Mouse (Mus musculus) limb, embryonic 12.5 days (tissue): ENCODE data around the gene Lgr4. TPM values are rescaled to one million over a fixed set of nuclear protein-coding genes. Genes with fewer than 3 reads are reported as not detected.

Experiments used
- ATAC-seq: fragments of 200-750 bp; cut with Nextera tagmentation; 2 replicates; pipeline ENCODE4 v1.8.0; 2017; ENCODE audit warnings: low read depth, moderate TSS enrichment; ENCODE audit not compliant: insufficient number of reproducible peaks, insufficient read depth, low FRiP score, low TSS enrichment
- H3K27ac ChIP-seq: fragments of 300-500 bp; sonication (generic); 2 replicates; pipeline ENCODE4 v1.5.1; 2016; ENCODE audit warnings: mild to moderate bottlenecking, moderate library complexity
- H3K27me3 ChIP-seq: fragments of 300-500 bp; sonication (generic); 2 replicates; pipeline ENCODE4 v1.6.1; 2016; ENCODE audit warnings: mild to moderate bottlenecking, moderate library complexity
- H3K36me3 ChIP-seq: fragments of 300-500 bp; sonication (generic); 2 replicates; pipeline ENCODE4 v1.6.1; 2016; ENCODE audit warnings: mild to moderate bottlenecking, moderate library complexity
- H3K4me1 ChIP-seq: fragments of 300-500 bp; sonication (generic); replicated peaks from 2 replicates; pipeline ENCODE4 v1.6.1; 2016
- H3K4me2 ChIP-seq: fragments of 300-500 bp; sonication (generic); 2 replicates; pipeline ENCODE4 v1.6.1; 2016; ENCODE audit warnings: mild to moderate bottlenecking, moderate library complexity
- H3K4me3 ChIP-seq: fragments of 300-500 bp; sonication (generic); replicated peaks from 2 replicates; pipeline ENCODE4 v1.5.1; 2016; ENCODE audit warnings: mild to moderate bottlenecking
- H3K9ac ChIP-seq: fragments of 300-500 bp; sonication (generic); replicated peaks from 2 replicates; pipeline ENCODE4 v1.6.1; 2016; ENCODE audit warnings: mild to moderate bottlenecking, moderate library complexity
- H3K9me3 ChIP-seq: fragments of 300-500 bp; sonication (generic); 2 replicates; pipeline ENCODE4 v1.6.1; 2016; ENCODE audit warnings: mild to moderate bottlenecking, moderate library complexity
- WGBS: fragments of 180-500 bp; shearing (Covaris S2); methylation state at CpG from one replicate; pipeline ENCODE4 v1.1.7; 2016; 5-methylcytosine and 5-hydroxymethylcytosine counted together
- polyA plus RNA-seq: library from polyadenylated mRNA; unstranded; fragments of >200 nt; fragmentation: Nextera tagmentation; extraction: Ambion mirVana; gene quantifications from 2 replicates; pipeline ENCODE4 v1.2.1, GENCODE M21; 2016

Lgr4 gene
- polyA plus RNA-seq, 1 experiment from 2014 or later: 22.1 TPM

DNA sequence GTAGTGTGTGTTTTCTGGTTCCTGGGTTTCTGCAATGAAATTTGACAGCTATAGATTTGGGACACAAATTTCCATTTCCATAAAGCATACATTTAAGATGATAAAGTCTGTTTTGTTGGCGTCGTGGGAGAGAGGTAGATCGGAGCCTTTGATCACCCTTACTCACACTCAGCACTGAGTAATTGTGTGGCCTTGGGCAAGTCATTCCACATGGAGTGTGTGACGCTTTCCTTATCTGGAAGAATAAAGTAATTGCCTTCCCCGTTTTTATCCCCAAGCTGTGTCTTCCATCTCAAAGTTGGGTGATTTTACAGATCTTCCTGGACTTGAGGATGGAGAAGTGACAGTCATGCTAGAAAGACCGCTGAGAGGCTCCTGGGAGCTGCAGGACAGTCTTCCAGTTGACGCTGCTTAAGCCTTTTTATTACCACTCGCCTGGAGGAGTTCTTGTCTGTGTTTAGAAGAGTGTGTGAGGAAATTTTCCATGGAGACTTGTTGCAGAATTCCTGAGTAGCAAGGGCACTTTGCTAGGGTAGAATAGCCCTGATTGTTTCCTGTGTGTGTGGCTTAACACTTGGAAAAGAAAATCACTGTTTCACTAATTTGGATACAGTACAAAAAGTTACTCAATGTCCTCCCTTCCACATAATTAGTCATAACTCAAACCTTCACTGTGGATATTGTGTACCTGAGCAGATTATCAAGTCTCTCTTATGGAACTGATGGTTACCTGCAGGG, 4.0 kb downstream of the Lgr4 start:
- H3K9ac ChIP-seq: no peak overlapping the region
- no peak overlapping the region for H3K27ac ChIP-seq
- peaks cover 10% of the 10 kb centered on the region; the same call in 1 of the 2 replicates for H3K36me3 ChIP-seq
- peak overlapping the region; percentile 82 for H3K4me2 ChIP-seq
- H3K27me3 ChIP-seq: no peaks in the 10 kb centered on the region
- ATAC-seq: no peak
- WGBS: 51% methylated on average over 8 of the region's 8 CpGs
- H3K4me1 ChIP-seq: peaks cover 39% of the 10 kb centered on the region
- H3K9me3 ChIP-seq: no peaks in the 10 kb centered on the region
- peak overlapping the region; percentile 5; the same call in 1 of the 2 replicates for H3K4me3 ChIP-seq

DNA sequence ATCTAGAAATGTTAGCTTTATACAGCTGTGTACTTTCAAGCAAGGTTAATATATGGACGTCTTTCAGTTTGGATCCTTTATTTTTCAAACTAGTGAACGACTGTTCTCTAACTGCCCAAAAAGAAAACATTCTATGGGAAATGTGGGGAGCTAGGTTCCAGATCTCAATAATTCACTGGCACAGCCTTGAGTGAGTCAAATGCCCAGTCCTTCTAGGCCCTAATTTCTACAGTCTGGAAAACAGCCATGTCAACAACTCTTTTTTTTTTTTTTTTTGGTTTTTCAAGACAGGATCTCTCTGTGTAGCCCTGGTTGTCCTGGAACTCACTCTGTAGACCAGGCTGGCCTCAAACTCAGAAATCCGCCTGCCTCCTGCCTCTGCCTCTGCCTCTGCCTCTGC, 4.9 kb downstream of the Lgr4 start:
- Histone ChIP-seq H3K27ac (no peak overlapping the region), H3K27me3 (no peaks in the 10 kb centered on the region), H3K4me3 (no peak overlapping the region), H3K9me3 (no peaks in the 10 kb centered on the region), H3K9ac (no peak overlapping the region), H3K4me2 (0 out of 2 replicates have a peak overlapping the region, but pooled peaks have one; percentile 82), H3K4me1 (peaks cover 33% of the 10 kb centered on the region), H3K36me3 (peaks cover 14% of the 10 kb centered on the region; the same call in 1 of the 2 replicates)
- 89% methylated on average over 3 of the region's 3 CpGs for WGBS
- ATAC-seq: no peak

DNA sequence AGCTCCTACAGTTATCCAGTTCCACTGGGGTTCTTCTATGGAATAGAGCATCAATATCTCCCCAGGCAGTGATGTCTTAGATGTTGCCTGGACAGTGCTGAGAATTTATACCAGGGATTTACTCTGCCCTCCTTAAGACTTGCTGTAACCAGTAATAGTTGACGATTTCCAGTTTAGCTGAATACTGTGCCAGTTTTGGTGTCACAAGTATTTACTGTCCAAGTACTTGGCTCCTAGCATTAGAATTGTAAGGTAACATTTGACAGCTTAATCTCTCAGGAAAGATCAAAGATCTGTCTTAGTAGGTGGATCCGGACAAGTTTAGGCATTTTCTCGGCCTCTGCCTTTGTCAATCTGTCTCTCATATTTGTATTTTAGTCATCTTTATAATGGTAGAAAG, 5.6 kb downstream of the Lgr4 start:
- H3K9me3 ChIP-seq: no peaks in the 10 kb centered on the region
- ATAC-seq: no peak
- no peak overlapping the region for H3K4me3 ChIP-seq
- peaks cover 33% of the 10 kb centered on the region for H3K4me1 ChIP-seq
- no peak overlapping the region; the same call in none of the 2 replicates for H3K4me2 ChIP-seq
- peaks cover 14% of the 10 kb centered on the region; the same call in 1 of the 2 replicates for H3K36me3 ChIP-seq
- H3K27ac ChIP-seq: no peak overlapping the region
- no peak overlapping the region for H3K9ac ChIP-seq
- no peaks in the 10 kb centered on the region for H3K27me3 ChIP-seq
- 81% methylated on average over 3 of the region's 3 CpGs for WGBS

DNA sequence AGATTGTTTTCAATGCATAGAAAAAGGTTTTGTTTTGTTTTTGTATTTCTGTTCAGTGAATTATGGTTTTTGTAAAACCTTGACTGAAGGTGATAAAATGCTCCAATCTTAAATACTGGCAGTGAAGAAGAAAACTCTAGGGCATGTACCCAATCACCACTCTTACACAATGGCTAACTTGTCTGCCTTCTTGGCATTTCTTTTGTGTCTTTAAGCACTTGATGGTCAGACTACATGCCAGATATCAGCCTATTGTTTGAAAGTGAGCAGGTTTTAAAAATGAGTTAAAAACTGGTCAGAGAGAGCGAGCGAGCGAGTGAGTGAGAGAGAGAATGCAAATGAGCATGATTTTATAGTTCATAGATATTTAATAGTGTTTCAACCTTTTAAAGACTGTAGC, 6.5 kb downstream of the Lgr4 start:
- H3K4me2 ChIP-seq: no peak overlapping the region
- no peak overlapping the region for H3K4me3 ChIP-seq
- H3K4me1 ChIP-seq: peaks cover 29% of the 10 kb centered on the region
- H3K27me3 ChIP-seq: no peaks in the 10 kb centered on the region
- H3K27ac ChIP-seq: no peak overlapping the region
- WGBS: 94% methylated on average over 3 of the region's 3 CpGs
- no peaks in the 10 kb centered on the region for H3K9me3 ChIP-seq
- peaks cover 14% of the 10 kb centered on the region; the same call in 1 of the 2 replicates for H3K36me3 ChIP-seq
- no peak for ATAC-seq
- no peak overlapping the region for H3K9ac ChIP-seq

DNA sequence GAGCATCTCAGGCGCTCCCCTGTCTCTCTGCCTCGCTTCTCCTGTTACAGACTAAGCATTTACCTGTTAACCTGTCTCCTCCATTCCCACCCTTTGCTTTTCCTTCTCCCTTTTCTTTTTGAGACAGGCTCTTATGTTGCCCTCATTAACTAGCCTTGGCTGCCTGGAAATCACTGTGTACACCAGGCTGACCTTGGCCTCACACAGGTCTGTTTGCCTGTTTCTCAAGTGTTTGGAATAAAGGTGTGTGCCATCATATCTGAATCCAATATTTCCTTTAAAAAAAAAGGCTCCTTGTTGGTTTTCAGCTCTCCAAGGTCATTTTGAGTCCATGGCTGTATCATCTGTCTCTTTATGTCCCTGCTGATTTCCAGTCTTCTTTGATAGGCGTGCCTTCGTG, 9.5 kb downstream of the Lgr4 start:
- Histone ChIP-seq H3K9me3 (no peaks in the 10 kb centered on the region), H3K36me3 (peaks cover 20% of the 10 kb centered on the region; the same call in 1 of the 2 replicates), H3K27ac (no peak overlapping the region), H3K4me2 (no peak overlapping the region), H3K9ac (no peak overlapping the region), H3K4me3 (no peak overlapping the region), H3K27me3 (no peaks in the 10 kb centered on the region), H3K4me1 (peaks cover 12% of the 10 kb centered on the region)
- 91% methylated on average over 4 of the region's 4 CpGs for WGBS
- ATAC-seq: no peak

DNA sequence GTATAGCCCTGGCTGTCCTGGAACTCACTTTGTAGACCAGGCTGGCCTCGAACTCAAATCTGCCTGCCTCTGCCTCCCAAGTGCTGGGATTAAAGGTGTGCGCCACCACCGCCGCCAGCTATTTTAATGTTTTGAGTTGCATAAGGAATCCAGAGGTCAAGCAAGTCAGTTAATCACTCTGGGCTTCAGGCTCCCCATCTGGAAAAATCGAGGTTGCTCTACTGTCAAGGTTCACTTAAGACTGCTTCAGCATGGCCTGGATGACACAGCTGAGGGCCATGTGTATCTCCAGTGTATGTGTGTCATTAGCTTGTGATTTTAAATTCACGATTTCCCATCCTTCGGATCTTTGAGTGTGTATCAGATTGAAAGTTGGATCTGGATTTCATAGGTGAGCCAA, 10.0 kb downstream of the Lgr4 start:
- Histone ChIP-seq H3K4me2 (no peak overlapping the region), H3K36me3 (peaks cover 20% of the 10 kb centered on the region; the same call in 1 of the 2 replicates), H3K27me3 (no peaks in the 10 kb centered on the region), H3K4me1 (peaks cover 15% of the 10 kb centered on the region), H3K4me3 (no peak overlapping the region), H3K9me3 (no peaks in the 10 kb centered on the region), H3K9ac (no peak overlapping the region), H3K27ac (no peak overlapping the region)
- WGBS: 83% methylated on average over 7 of the region's 7 CpGs
- no peak for ATAC-seq

DNA sequence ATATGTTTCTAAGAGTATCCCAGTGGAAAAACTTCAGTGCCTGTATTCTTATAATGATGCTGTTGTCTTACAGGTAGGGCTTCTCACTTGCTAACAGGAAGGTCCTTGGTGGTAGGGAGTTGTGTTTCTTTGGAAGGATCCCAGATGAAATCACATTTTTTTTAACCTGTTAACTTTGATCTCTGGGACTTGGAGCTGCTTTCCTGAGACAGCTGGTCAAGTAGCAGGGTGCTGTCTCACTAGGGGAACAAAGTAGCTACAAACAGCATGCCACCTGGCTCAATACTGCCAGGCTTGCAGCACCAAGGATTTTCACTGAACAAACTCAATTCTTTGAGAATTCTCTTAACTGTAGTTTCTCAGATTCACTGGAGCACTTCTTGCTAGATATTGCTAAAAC, 10.4 kb downstream of the Lgr4 start:
- H3K4me1 ChIP-seq: peaks cover 20% of the 10 kb centered on the region
- no peaks in the 10 kb centered on the region for H3K9me3 ChIP-seq
- peaks cover 20% of the 10 kb centered on the region; the same call in 1 of the 2 replicates for H3K36me3 ChIP-seq
- H3K4me2 ChIP-seq: no peak overlapping the region
- H3K4me3 ChIP-seq: no peak overlapping the region
- no peak for ATAC-seq
- no peak overlapping the region for H3K9ac ChIP-seq
- no peak overlapping the region for H3K27ac ChIP-seq
- no peaks in the 10 kb centered on the region for H3K27me3 ChIP-seq

DNA sequence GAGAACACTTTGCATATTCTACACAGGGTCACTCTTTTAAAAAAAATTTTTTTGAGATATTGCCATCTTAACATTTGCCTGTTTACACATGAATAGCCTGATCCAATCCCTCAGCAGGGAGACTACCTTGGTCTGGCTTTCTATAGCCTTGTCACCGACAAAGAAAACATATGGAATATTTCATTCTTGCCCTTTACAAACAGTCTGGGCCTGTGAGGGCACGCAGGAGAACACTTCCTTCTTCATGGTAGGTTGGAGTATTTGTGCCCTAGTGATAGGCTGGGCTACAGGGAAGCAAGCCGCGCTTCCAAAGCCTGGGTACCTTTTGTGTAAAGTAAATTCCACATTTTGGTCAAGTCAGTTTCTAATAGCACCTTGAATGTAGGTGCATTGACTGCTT, 11.3 kb downstream of the Lgr4 start:
- no peak overlapping the region for H3K27ac ChIP-seq
- H3K4me1 ChIP-seq: peaks cover 24% of the 10 kb centered on the region
- no peak overlapping the region for H3K4me3 ChIP-seq
- H3K27me3 ChIP-seq: no peaks in the 10 kb centered on the region
- no peak overlapping the region for H3K9ac ChIP-seq
- WGBS: 75% methylated on average over 4 of the region's 4 CpGs
- ATAC-seq: no peak
- no peaks in the 10 kb centered on the region for H3K9me3 ChIP-seq
- H3K4me2 ChIP-seq: no peak overlapping the region
- peaks cover 20% of the 10 kb centered on the region; the same call in 1 of the 2 replicates for H3K36me3 ChIP-seq

DNA sequence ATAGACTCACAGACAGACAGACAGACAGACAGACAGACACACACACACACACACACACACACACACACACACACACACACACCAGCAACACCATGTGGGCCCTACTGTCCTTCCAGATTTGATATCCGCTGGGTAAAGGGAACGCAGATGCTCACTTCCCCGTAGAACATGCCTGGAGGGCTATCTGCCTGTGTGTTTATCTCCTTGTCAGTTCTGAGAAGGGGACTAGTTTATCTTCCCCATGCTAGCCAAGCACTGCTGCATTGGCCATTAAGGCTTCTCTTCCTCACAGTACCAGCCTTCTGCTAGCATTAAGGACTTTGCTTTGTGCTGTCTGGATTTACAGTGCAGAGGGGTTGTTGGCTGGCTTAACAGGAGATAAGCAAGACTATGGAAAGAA, 11.8 kb downstream of the Lgr4 start:
- H3K9ac ChIP-seq: no peak overlapping the region
- no peak overlapping the region for H3K4me2 ChIP-seq

DNA sequence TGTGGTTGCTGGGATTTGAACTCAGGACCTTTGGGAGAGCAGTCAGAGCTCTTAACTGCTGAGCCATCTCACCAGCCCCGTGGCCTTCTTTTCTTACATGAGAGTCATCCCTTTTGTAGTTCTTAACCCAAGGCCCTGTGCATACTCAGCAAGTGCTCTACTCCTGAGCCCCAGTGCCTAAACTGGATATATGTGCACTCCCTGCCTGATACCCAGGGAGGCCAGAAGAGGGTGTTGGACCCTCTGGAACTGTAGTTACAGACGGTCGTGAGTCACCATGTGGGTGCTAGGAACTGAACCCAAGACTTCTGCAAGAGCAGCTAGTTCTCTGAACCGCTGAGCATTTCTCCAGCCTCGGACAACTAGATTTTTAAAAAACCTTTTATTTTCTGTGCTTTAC, 12.9 kb downstream of the Lgr4 start:
- Histone ChIP-seq H3K27ac (no peak overlapping the region), H3K4me3 (no peak overlapping the region), H3K27me3 (no peaks in the 10 kb centered on the region), H3K4me2 (no peak overlapping the region), H3K4me1 (peaks cover 32% of the 10 kb centered on the region), H3K9me3 (no peaks in the 10 kb centered on the region), H3K9ac (no peak overlapping the region), H3K36me3 (peaks cover 27% of the 10 kb centered on the region; the same call in 1 of the 2 replicates)
- WGBS: 90% methylated on average over 5 of the region's 5 CpGs
- no peak for ATAC-seq

More for the DNA sequence above, 11.8 kb downstream of the Lgr4 start:
- Histone ChIP-seq H3K27me3 (no peaks in the 10 kb centered on the region), H3K36me3 (peaks cover 20% of the 10 kb centered on the region; the same call in 1 of the 2 replicates), H3K27ac (no peak overlapping the region), H3K4me1 (peaks cover 24% of the 10 kb centered on the region), H3K9me3 (no peaks in the 10 kb centered on the region), H3K4me3 (no peak overlapping the region)
- no peak for ATAC-seq
- WGBS: 74% methylated on average over 3 of the region's 3 CpGs

DNA sequence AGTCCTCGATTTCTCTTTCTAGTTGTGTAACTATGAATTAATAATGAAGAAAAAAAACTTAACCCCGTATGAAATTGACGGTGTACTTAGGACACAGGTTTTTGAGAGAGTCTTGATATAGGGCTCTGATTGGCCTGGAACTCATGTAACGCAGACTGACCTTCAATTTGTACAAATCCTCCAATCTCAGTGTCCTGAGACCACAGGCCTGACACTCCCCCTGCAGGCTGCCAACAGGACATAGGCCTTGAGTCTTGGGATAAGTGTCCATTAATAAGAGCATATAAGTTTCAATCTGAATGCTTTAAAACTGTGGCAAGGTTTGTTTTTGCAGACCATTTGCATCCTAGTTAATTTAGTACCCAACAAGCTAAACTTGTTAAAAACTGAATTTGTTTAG, 13.3 kb downstream of the Lgr4 start:
- no peak for ATAC-seq
- Histone ChIP-seq H3K4me1 (peaks cover 35% of the 10 kb centered on the region), H3K36me3 (peaks cover 23% of the 10 kb centered on the region; the same call in 1 of the 2 replicates), H3K27me3 (no peaks in the 10 kb centered on the region), H3K4me3 (no peak overlapping the region), H3K9ac (no peak overlapping the region), H3K4me2 (no peak overlapping the region), H3K27ac (no peak overlapping the region), H3K9me3 (no peaks in the 10 kb centered on the region)
- 91% methylated on average over 4 of the region's 4 CpGs for WGBS
